Mouse (Mus musculus) embryonic facial prominence, embryonic 15.5 days (tissue): Measurements from ENCODE around the gene Lsm14b. TPM values are rescaled to one million over a fixed set of nuclear protein-coding genes. Genes with fewer than 3 reads are reported as not detected.
A peak's percentile ranks its signal among the peaks of the same experiment; 100 is the strongest.

Experiments used
- ATAC-seq: fragments of 200-750 bp; cut with Nextera tagmentation; 2 replicates; pipeline ENCODE4 v1.8.0; 2017; ENCODE audit warnings: low read depth, moderate TSS enrichment; ENCODE audit not compliant: insufficient number of reproducible peaks, low FRiP score, low TSS enrichment
- H3K27ac ChIP-seq: fragments of 300-500 bp; sonication (generic); replicated peaks from 2 replicates; pipeline ENCODE4 v1.5.1; 2015; ENCODE audit warnings: mild to moderate bottlenecking, inconsistent platforms
- H3K27me3 ChIP-seq: fragments of 300-500 bp; sonication (generic); 2 replicates; pipeline ENCODE4 v1.6.1; 2015; ENCODE audit warnings: inconsistent platforms
- H3K36me3 ChIP-seq: fragments of 300-500 bp; sonication (generic); 2 replicates; pipeline ENCODE4 v1.6.1; 2015; ENCODE audit warnings: mild to moderate bottlenecking, inconsistent platforms
- H3K4me1 ChIP-seq: fragments of 300-500 bp; sonication (generic); 2 replicates; pipeline ENCODE4 v1.6.1; 2015; ENCODE audit warnings: inconsistent platforms
- H3K4me2 ChIP-seq: fragments of 300-500 bp; sonication (generic); replicated peaks from 2 replicates; pipeline ENCODE4 v1.6.1; 2015; ENCODE audit warnings: mild to moderate bottlenecking, inconsistent platforms
- H3K4me3 ChIP-seq: fragments of 300-500 bp; sonication (generic); replicated peaks from 2 replicates; pipeline ENCODE4 v1.5.1; 2015; ENCODE audit warnings: mild to moderate bottlenecking, inconsistent platforms
- H3K9ac ChIP-seq: fragments of 300-500 bp; sonication (generic); 2 replicates; pipeline ENCODE4 v1.6.1; 2015; ENCODE audit warnings: inconsistent platforms
- H3K9me3 ChIP-seq: fragments of 300-500 bp; sonication (generic); replicated peaks from 2 replicates; pipeline ENCODE4 v1.6.1; 2016; ENCODE audit warnings: inconsistent platforms
- WGBS: fragments of 180-500 bp; shearing (Covaris S2); methylation state at CpG from one replicate; pipeline ENCODE4 v1.1.7; 2015; 5-methylcytosine and 5-hydroxymethylcytosine counted together
- polyA plus RNA-seq: library from polyadenylated mRNA; unstranded; fragments of >200 nt; fragmentation: Nextera tagmentation; extraction: Ambion mirVana; gene quantifications from 2 replicates; pipeline ENCODE4 v1.2.1, GENCODE M21; 2015

Lsm14b gene
- polyA plus RNA-seq, 1 experiment from 2014 or later, result 8.9 TPM

DNA sequence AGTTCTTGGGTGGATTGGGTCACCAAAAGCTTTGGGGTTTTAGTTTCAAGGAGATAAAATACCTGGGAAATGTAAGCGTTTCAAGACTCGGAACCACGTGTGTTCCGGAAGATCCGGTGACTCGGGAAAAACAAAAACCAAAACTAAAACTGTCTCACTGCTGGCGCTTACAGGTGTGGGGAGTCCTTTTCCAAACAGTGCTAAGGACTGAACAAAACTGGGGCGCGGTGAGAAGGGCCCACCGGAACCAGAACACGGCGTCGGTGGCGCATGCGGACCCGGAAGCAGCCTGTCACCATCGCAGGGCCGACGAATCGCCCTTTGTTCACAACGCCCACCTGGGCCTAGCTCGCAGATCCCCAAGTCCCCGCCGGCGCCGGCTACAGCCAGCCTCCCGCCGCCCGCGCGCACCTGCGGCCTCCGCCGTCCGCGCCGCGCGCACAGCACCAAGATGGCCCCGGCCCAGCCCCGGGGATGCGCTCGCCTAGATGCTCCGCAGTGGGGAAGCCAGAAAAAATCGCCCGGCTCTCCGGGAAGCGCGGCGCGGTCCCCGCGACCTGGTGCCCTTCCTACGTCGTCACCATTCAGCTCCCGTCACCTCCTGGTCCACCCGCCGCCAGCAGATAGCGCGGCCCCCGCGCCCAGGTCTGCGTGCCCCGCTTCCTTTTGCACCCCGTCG lies 16.9 kb downstream of the Lsm14b start:
- WGBS, result under 1% methylated on average over 66 of the region's 66 CpGs
- no peaks in the 10 kb centered on the region for H3K9me3 ChIP-seq
- H3K27me3 ChIP-seq, result no peaks in the 10 kb centered on the region
- H3K36me3 ChIP-seq, result peaks cover 25% of the 10 kb centered on the region
- H3K9ac ChIP-seq, result peak overlapping the region; percentile 78
- H3K4me2 ChIP-seq, result peak overlapping the region; percentile 66
- ATAC-seq, result peak; percentile 39; the same call in 1 of the 2 replicates
- peak overlapping the region; percentile 99 for H3K4me3 ChIP-seq
- H3K4me1 ChIP-seq, result peaks cover 40% of the 10 kb centered on the region
- peak overlapping the region; percentile 91 for H3K27ac ChIP-seq

DNA sequence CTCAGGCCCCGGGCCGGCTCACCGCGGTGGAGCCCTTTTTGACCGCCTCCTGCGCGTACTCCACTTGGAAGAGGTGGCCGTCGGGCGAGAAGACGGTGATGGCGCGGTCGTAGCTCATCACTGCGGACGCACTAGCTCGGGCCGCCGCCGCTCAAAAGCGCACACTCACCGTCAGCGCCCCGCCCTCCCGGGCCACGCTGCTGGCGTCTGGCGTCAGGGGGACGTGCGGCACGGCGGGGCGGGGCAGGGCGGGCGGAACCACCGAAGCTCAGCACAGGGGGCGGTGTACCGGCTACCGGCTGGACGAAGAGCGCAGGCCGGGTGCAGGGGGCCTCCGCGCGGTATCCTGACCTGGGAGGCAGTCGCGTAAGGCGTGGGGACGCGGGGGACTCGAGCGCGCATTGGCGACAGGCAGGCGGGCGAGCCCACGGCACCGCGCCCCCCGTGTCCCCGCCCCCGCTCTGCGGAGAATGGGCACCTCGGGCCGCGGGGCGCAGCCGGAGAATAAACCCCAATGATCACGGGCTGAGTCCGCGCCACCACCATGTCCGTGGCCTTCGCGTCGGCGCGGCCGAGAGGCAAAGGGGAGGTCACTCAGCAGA lies 17.6 kb downstream of the Lsm14b start, which contains the start of the genes Psma7 and Ss18l1:
Psma7 (minus strand) TSS at position 178 of the 602 bp plus-strand sequence.
Ss18l1 (plus strand) TSS at position 254 of the 602 bp plus-strand sequence.
- H3K4me3 ChIP-seq, result peak within 1 kb of the TSS; percentile 99
- peak within 1 kb of the TSS; percentile 91 for H3K27ac ChIP-seq
- H3K4me1 ChIP-seq, result peaks cover 40% of the 10 kb centered on the region
- H3K9ac ChIP-seq, result peak within 1 kb of the TSS; percentile 78
- H3K4me2 ChIP-seq, result peak within 1 kb of the TSS; percentile 91
- WGBS, result under 1% methylated on average over 76 of the region's 78 CpGs
- no peaks in the 10 kb centered on the region for H3K9me3 ChIP-seq
- peak; percentile 96 for ATAC-seq
- H3K36me3 ChIP-seq, result peaks cover 18% of the 10 kb centered on the region
- H3K27me3 ChIP-seq, result no peaks in the 10 kb centered on the region

DNA sequence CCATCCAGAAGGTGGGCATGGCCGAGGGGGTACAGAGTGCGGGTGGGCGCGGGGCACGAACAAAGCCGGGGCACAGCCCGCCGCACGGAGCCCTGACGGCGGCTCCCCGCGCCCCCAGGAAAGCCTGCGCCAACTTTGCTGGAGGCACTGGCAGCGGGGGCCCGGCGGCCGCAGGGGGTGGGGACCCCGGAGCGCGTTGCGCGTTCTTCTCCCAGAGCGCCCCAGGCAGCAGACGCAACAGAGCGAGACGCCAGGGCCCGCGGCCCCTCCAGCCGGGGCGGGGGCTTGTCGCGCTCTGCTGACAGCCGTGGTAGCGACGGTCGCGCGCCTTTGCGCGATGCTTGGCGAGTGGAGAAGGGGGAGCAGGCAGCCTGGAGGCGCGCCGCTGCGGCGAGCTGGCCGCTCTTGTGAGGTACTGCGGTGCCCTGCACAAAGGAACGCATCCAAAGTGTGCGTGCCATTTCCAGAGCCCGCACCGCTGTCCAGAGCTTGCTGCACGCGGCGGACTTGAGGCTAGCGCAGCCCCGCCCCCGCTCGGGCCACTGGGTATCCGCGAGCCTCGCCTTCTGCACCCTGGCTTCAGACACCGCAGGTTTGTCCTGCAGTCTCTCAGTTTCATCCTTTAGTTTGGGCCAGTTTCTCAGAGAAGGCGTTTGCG lies 18.2 kb downstream of the Lsm14b start:
- Histone ChIP-seq H3K4me2 (peak overlapping the region; percentile 91), H3K27ac (peak overlapping the region; percentile 91), H3K4me3 (peak overlapping the region; percentile 99), H3K9ac (peak overlapping the region; percentile 78), H3K4me1 (peaks cover 40% of the 10 kb centered on the region), H3K9me3 (no peaks in the 10 kb centered on the region), H3K27me3 (no peaks in the 10 kb centered on the region), H3K36me3 (peaks cover 12% of the 10 kb centered on the region)
- under 1% methylated on average over 66 of the region's 66 CpGs for WGBS
- ATAC-seq, result peak; percentile 40

DNA sequence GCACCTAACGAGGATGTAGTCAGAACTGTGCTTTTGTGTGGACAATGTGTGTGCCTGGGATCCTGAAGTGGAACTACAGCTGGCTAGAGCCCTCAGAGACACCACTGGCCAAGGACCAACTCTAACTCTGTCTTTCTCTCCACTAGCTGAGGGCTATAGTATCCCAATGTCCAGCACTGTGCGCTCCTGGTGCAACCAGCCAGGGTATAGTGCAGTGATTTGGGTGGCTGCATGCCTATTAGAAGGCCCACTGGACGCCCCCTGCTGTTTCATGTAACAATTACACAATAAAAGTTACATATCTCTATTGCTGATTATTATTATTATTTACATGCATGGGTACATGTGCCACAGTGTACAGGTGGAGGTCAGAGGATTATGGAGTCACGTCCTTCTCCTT lies 20.5 kb downstream of the Lsm14b start:
- Histone ChIP-seq H3K27ac (no peak overlapping the region), H3K4me1 (peaks cover 35% of the 10 kb centered on the region), H3K9ac (no peak overlapping the region), H3K9me3 (no peaks in the 10 kb centered on the region), H3K36me3 (no peaks in the 10 kb centered on the region), H3K27me3 (no peaks in the 10 kb centered on the region), H3K4me3 (no peak overlapping the region), H3K4me2 (no peak overlapping the region)
- no peak for ATAC-seq
- WGBS, result 41% methylated on average over 4 of the region's 4 CpGs

DNA sequence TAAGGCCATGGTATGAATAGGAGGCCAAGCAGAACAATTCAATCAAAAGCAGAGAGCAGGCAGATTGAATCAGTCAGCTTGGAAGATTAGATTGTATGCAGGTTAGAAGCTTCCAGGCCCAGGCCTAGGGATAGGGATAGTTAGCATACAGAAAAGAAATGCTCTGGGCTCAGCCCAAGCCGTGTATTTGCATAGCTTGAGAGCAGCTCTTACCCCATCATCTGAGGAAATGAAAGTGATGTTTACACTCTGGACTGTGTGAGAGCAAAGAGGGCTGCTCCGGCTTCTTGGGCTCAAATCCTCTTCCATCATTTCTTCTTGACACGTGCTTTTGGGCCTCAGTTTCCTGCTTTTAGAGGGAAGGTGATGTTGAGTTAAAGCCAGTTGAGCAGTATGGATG lies 22.8 kb downstream of the Lsm14b start:
- H3K36me3 ChIP-seq, result no peaks in the 10 kb centered on the region
- no peak overlapping the region for H3K9ac ChIP-seq
- H3K27ac ChIP-seq, result no peak overlapping the region
- ATAC-seq, result no peak
- no peak overlapping the region for H3K4me3 ChIP-seq
- no peaks in the 10 kb centered on the region for H3K9me3 ChIP-seq
- no peak overlapping the region for H3K4me2 ChIP-seq
- H3K4me1 ChIP-seq, result peaks cover 23% of the 10 kb centered on the region
- no peaks in the 10 kb centered on the region for H3K27me3 ChIP-seq
- WGBS, result 93% methylated on average over 3 of the region's 3 CpGs

DNA sequence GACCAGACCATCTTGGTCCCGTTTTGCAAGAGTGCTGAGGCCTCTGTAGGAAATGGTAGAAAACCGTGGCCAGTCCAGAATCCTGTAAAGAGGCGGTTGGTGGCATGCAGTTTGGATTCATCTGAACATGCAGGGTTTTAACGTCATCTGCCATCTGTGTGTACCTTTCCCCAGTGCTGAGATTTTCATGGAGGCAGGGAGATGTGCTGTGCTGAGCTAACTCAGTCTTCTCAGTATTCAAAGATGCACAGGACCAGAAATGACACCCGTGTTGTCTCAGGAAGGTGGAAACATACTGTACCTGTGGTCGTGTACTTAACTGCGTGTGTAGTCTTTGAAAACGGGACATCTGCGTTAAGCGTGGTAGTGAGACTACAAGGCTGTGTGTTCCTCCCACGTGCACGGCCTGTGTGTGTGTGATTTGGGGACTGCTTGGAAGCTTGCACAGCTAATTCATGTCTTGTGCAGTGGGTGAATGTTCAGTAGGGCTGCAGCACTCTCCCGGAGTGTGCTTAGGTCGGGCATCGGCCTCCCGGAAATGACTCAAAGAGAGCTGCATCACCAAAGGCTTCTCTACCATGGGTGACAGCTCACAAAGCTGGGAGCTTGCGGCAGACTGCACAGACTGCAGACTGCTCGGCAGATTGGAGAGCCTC lies 23.3 kb downstream of the Lsm14b start:
- no peak for ATAC-seq
- Histone ChIP-seq H3K36me3 (peaks cover 3% of the 10 kb centered on the region), H3K4me1 (peaks cover 22% of the 10 kb centered on the region), H3K4me3 (no peak overlapping the region), H3K4me2 (no peak overlapping the region), H3K27me3 (no peaks in the 10 kb centered on the region), H3K9ac (no peak overlapping the region), H3K9me3 (no peaks in the 10 kb centered on the region), H3K27ac (no peak overlapping the region)
- WGBS, result 94% methylated on average over 18 of the region's 18 CpGs

DNA sequence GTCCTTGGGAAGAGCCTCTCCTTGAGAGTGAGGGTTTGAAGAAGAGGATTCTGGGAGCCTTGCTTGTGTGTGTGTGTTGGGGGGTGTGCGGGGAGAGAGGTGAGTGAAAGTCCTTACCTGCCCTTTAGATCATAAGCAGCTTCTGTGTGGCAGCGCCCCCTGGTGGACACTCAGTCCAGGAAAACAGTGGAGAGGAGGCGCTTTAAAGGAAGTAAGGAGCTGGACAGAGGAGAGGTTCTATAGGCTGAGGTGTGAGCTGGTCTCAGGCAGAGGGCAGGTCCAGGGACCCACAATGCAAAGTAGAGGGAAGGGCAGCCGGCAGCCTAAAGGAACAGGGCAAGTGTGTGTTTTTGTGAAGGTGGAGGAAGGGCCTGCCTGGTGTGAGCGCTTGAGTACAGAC lies 26.2 kb downstream of the Lsm14b start:
- Histone ChIP-seq H3K27me3 (no peaks in the 10 kb centered on the region), H3K4me2 (no peak overlapping the region), H3K9me3 (no peaks in the 10 kb centered on the region), H3K9ac (no peak overlapping the region), H3K4me3 (no peak overlapping the region), H3K36me3 (peaks cover 29% of the 10 kb centered on the region), H3K27ac (no peak overlapping the region), H3K4me1 (no peaks in the 10 kb centered on the region; the same call in 1 of the 2 replicates)
- WGBS, result 22% methylated on average over 5 of the region's 5 CpGs
- ATAC-seq, result no peak

DNA sequence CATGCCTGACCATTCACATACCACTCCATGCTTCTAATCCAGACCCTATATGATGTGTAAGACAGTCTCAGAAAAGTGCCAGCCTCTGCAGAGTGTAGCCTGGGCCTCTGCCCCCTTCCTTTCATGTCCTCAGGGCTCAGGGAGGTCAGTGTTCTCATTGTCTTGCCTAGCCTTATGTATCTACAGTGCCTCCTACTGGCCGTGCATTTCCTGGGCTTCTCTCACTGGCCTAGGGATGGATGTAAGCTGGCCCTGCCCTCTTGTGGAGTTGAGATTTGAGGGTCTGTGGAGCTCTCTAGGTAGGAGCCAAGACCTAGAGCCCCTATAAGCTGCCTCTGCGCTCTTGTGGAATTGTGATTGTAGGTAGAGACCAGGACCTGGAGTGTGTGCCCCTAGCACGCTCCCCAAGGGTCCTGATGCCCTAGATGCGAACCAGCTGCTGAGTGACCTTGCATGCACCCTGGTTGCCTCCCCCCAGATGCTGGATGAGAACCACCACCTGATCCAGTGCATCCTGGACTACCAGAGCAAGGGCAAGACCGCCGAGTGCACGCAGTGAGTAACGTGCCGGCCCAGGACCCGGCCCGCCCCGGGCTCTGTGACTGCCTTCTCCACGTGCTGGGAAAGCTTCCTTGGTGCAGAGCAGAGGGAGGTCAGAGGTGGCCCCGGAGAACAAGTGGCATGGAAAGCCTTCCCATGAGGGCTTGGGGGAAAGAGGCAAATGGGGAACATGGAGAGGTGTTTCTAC lies 27.4 kb downstream of the Lsm14b start:
- 90% methylated on average over 14 of the region's 14 CpGs for WGBS
- ATAC-seq, result no peak
- H3K9me3 ChIP-seq, result no peaks in the 10 kb centered on the region
- H3K4me2 ChIP-seq, result no peak overlapping the region
- no peak overlapping the region for H3K9ac ChIP-seq
- H3K27me3 ChIP-seq, result no peaks in the 10 kb centered on the region
- H3K4me1 ChIP-seq, result no peaks in the 10 kb centered on the region; the same call in 1 of the 2 replicates
- no peak overlapping the region for H3K4me3 ChIP-seq
- no peak overlapping the region for H3K27ac ChIP-seq
- peaks cover 40% of the 10 kb centered on the region for H3K36me3 ChIP-seq

DNA sequence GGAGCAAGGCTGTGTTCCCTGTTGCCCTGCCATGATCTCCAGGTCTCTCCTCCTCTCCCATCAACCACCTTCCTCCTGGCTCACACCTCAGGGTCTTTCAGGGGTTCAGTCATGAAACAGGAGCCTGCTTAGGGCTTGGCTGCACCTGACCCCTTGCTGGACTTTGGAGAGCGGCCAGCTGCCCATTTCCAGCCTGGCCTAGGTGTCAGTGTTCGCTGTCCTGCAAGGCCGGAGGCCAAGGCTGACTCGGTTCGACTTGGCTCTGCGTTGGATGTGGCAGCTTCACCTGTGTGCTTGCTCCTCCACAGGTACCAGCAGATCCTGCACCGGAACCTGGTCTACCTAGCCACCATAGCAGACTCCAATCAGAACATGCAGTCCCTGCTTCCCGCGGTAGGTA lies 28.2 kb downstream of the Lsm14b start:
- no peak overlapping the region for H3K27ac ChIP-seq
- peaks cover 48% of the 10 kb centered on the region for H3K36me3 ChIP-seq
- no peak for ATAC-seq
- H3K4me1 ChIP-seq, result no peaks in the 10 kb centered on the region; the same call in 1 of the 2 replicates
- H3K27me3 ChIP-seq, result no peaks in the 10 kb centered on the region
- no peak overlapping the region for H3K9ac ChIP-seq
- H3K4me2 ChIP-seq, result no peak overlapping the region
- WGBS, result 96% methylated on average over 9 of the region's 9 CpGs
- H3K4me3 ChIP-seq, result no peak overlapping the region
- H3K9me3 ChIP-seq, result no peaks in the 10 kb centered on the region

DNA sequence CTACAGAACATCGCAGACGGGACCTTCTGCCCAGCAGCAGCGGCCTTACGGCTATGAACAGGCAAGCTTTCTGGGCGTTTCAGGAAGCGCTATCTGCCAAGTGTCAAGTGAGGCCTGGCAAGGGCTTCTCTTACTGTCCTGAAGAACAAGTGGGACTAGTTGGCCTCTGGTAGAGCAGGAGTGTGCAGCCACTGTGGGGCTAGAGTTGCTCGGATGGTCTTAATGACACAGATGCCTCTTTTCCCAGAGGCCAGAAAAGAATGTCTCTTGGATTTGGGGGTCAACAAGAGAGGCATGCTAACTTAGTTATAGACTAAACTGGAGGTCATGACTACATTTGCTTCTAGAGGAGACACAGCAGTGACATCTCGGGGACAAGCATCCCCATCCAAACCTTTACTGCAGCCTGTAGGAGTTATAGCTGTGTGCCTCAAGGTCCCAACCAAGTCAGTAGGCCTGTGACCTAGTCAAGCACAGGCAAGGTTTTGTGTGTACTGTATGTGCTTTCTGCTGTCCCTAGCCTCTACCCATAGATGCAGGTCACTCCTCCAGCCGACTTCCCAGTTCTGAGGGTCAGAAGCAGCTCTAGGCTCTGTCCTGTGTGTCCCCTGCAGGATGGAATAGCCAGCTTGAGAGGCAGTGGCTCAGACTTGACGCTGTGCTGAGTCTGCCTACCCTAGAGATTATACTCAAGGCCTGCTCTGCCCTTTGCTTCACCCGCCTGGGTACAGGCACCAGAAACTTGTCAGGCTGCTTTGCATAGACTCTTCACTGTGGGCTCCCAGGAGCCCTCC lies 38.7 kb downstream of the Lsm14b start:
- Histone ChIP-seq H3K4me2 (no peak overlapping the region), H3K9ac (no peak overlapping the region), H3K4me3 (no peak overlapping the region), H3K36me3 (peaks cover 63% of the 10 kb centered on the region), H3K27me3 (no peaks in the 10 kb centered on the region), H3K27ac (no peak overlapping the region), H3K9me3 (no peaks in the 10 kb centered on the region), H3K4me1 (no peaks in the 10 kb centered on the region)
- WGBS, result 93% methylated on average over 11 of the region's 11 CpGs
- ATAC-seq, result no peak
